Mouse (Mus musculus) heart, postnatal 0 days (tissue): Measurements from ENCODE around the gene Abca6. TPM values are rescaled to one million over a fixed set of nuclear protein-coding genes. Genes with fewer than 3 reads are reported as not detected.

Experiments used
- ATAC-seq: fragments of 200-750 bp; cut with Nextera tagmentation; 2 replicates; pipeline ENCODE4 v1.8.0; 2017; ENCODE audit warnings: low read depth, moderate number of reproducible peaks, moderate library complexity; ENCODE audit not compliant: insufficient read depth
- DNase-seq: peaks from one replicate; pipeline ENCODE4 v3.0.0-alpha.2; 2016; ENCODE audit warnings: low spot score
- H3K27ac ChIP-seq: fragments of 300-500 bp; sonication (generic); 2 replicates; pipeline ENCODE4 v1.5.1; 2014; ENCODE audit warnings: low read depth, mild to moderate bottlenecking
- H3K27me3 ChIP-seq: fragments of 300-500 bp; sonication (generic); 2 replicates; pipeline ENCODE4 v1.6.1; 2014; ENCODE audit warnings: low read length, mixed read lengths; ENCODE audit not compliant: control insufficient read depth, insufficient read depth
- H3K36me3 ChIP-seq: fragments of 300-500 bp; sonication (generic); replicated peaks from 2 replicates; pipeline ENCODE4 v1.6.1; 2014; ENCODE audit warnings: low read length, mixed read lengths; ENCODE audit not compliant: control insufficient read depth, insufficient read depth
- H3K4me1 ChIP-seq: fragments of 300-500 bp; sonication (generic); 2 replicates; pipeline ENCODE4 v1.6.1; 2014; ENCODE audit warnings: antibody characterized with exemption; ENCODE audit not compliant: control insufficient read depth, insufficient read depth
- H3K4me2 ChIP-seq: fragments of 300-500 bp; sonication (generic); 2 replicates; pipeline ENCODE4 v1.6.1; 2014; ENCODE audit warnings: low read depth, mild to moderate bottlenecking, low read length, moderate library complexity
- H3K4me3 ChIP-seq: fragments of 300-500 bp; sonication (generic); 2 replicates; pipeline ENCODE4 v1.5.1; 2014; ENCODE audit warnings: low read depth, low read length
- H3K9ac ChIP-seq: fragments of 300-500 bp; sonication (generic); replicated peaks from 2 replicates; pipeline ENCODE4 v1.6.1; 2014; ENCODE audit warnings: low read depth, low read length, mixed read lengths
- H3K9me3 ChIP-seq: fragments of 300-500 bp; sonication (generic); replicated peaks from 2 replicates; pipeline ENCODE4 v1.6.1; 2016; ENCODE audit warnings: low read length; ENCODE audit not compliant: control insufficient read depth
- CTCF ChIP-seq: IDR thresholded peaks from 2 replicates; pipeline ENCODE4 v1.5.1; 2016; ENCODE audit warnings: antibody characterized with exemption, control low read depth, low read depth
- EP300 ChIP-seq: IDR thresholded peaks from 2 replicates; pipeline ENCODE4 v1.6.1; 2016; ENCODE audit warnings: antibody characterized with exemption, low read depth
- WGBS: fragments of 180-500 bp; shearing (Covaris S2); extraction: QIAGEN DNeasy Blood & Tissue Kit; methylation state at CpG from one replicate; pipeline ENCODE4 v1.1.7; 2014; 5-methylcytosine and 5-hydroxymethylcytosine counted together
- polyA plus RNA-seq: library from polyadenylated mRNA; unstranded; fragments of >200 nt; fragmentation: Nextera tagmentation; extraction: Ambion mirVana; gene quantifications from 2 replicates; pipeline ENCODE4 v1.2.1, GENCODE M21; 2015
- total RNA-seq: library from RNA; depleted of rRNA; stranded (reverse); fragments of >200 nt; gene quantifications from 2 replicates; pipeline ENCODE4 v1.2.3, GENCODE M21; 2014; ENCODE audit warnings: low replicate concordance

Abca6 gene
- total and polyA plus RNA-seq, 2 experiments from 2014 or later = 2.3 to 3.8 TPM

- H3K27me3 ChIP-seq = no peaks in the 10 kb centered on the region
- H3K9me3 ChIP-seq = no peaks in the 10 kb centered on the region
- no peak overlapping the region for H3K9ac ChIP-seq
- ATAC-seq (no peak), DNase-seq (no peak)
- no peak overlapping the region for H3K4me2 ChIP-seq
- no peak overlapping the region for H3K4me3 ChIP-seq
- no peaks in the 10 kb centered on the region; the same call in 1 of the 2 replicates for H3K4me1 ChIP-seq
- H3K27ac ChIP-seq = no peak overlapping the region
- 53% methylated on average over 10 of the region's 10 CpGs for WGBS
- H3K36me3 ChIP-seq = no peaks in the 10 kb centered on the region
- TF ChIP-seq CTCF (no peak), EP300 (no peak)
Observed at GRCm38 (mm10) chr11:110284849-110285248, 33.3 kb upstream of the Abca6 start.

- H3K9me3 ChIP-seq = no peaks in the 10 kb centered on the region
- H3K36me3 ChIP-seq = no peaks in the 10 kb centered on the region
- no peak overlapping the region for H3K4me2 ChIP-seq
- no peak overlapping the region for H3K4me3 ChIP-seq
- no peak for TF ChIP-seq EP300
- TF ChIP-seq CTCF = no peak
- no peak for ATAC-seq
- no peak for DNase-seq
- H3K4me1 ChIP-seq = no peaks in the 10 kb centered on the region; the same call in 1 of the 2 replicates
- H3K27me3 ChIP-seq = no peaks in the 10 kb centered on the region
- no peak overlapping the region for H3K27ac ChIP-seq
- no peak overlapping the region for H3K9ac ChIP-seq
- WGBS = 57% methylated on average over 9 of the region's 9 CpGs
Observed at GRCm38 (mm10) chr11:110284185-110284787, 32.7 kb upstream of the Abca6 start.

- Histone ChIP-seq H3K4me3 (no peak overlapping the region), H3K36me3 (no peaks in the 10 kb centered on the region), H3K4me1 (no peaks in the 10 kb centered on the region), H3K27ac (no peak overlapping the region), H3K9ac (no peak overlapping the region), H3K4me2 (no peak overlapping the region), H3K27me3 (no peaks in the 10 kb centered on the region), H3K9me3 (no peaks in the 10 kb centered on the region)
- DNase-seq (no peak), ATAC-seq (no peak)
- WGBS = 60% methylated on average over 3 of the region's 3 CpGs
- no peak for TF ChIP-seq EP300
- no peak for TF ChIP-seq CTCF
Observed at GRCm38 (mm10) chr11:110274794-110275193, 23.2 kb upstream of the Abca6 start.

GRCm38 (mm10) chr11:110271745-110272144, 20.2 kb upstream of the Abca6 start:
- Histone ChIP-seq H3K27me3 (no peaks in the 10 kb centered on the region), H3K9me3 (no peaks in the 10 kb centered on the region), H3K4me2 (no peak overlapping the region), H3K27ac (no peak overlapping the region), H3K36me3 (no peaks in the 10 kb centered on the region), H3K4me1 (no peaks in the 10 kb centered on the region), H3K9ac (no peak overlapping the region), H3K4me3 (no peak overlapping the region)
- peak; percentile 76 for DNase-seq
- TF ChIP-seq CTCF = peak; percentile 81
- TF ChIP-seq EP300 = no peak
- ATAC-seq = no peak
- 2% methylated on average over 5 of the region's 5 CpGs for WGBS

- H3K27me3 ChIP-seq = no peaks in the 10 kb centered on the region
- H3K4me2 ChIP-seq = peak overlapping the region; percentile 34
- 37% methylated on average over 8 of the region's 8 CpGs for WGBS
- TF ChIP-seq CTCF (peak; percentile 99), EP300 (no peak)
- ATAC-seq (peak; percentile 57; the same call in 1 of the 2 replicates), DNase-seq (peak; percentile 80)
- H3K36me3 ChIP-seq = no peaks in the 10 kb centered on the region
- H3K9ac ChIP-seq = 0 out of 2 replicates have a peak overlapping the region, but pooled peaks have one; percentile 22
- H3K9me3 ChIP-seq = no peaks in the 10 kb centered on the region
- no peak overlapping the region for H3K4me3 ChIP-seq
- no peak overlapping the region for H3K27ac ChIP-seq
- H3K4me1 ChIP-seq = no peaks in the 10 kb centered on the region
Observed at GRCm38 (mm10) chr11:110268244-110268844, 16.8 kb upstream of the Abca6 start.
